ENCODE assay signal across 18 mouse cellular contexts in genomic region chr2:146920375-146921160, GRCm38 (mm10).
A peak's percentile ranks its signal among the peaks of the same experiment; 100 is the strongest.
DNase-seq lines count a peak whose midpoint lies in the region; ATAC-seq and TF ChIP-seq lines count a peak whose summit lies in the region.
"Had no signal": no experiment of that assay in that cellular context is flagged by ENCODE, and none has a peak within 500 bp of the region (broad histone marks: within the 10 kb centered on the region; RNA-seq: fewer than 3 reads in every experiment).

No protein-coding gene starts in this region.

- no peaks in the 10 kb centered on the region for H3K4me1 ChIP-seq in kidney, postnatal 0 days (replicated peaks; ENCODE audit: insufficient read depth, low read length)
- peaks cover 6% of the 10 kb centered on the region for H3K4me1 ChIP-seq in forebrain, embryonic 14.5 days (ENCODE audit: control insufficient read depth, insufficient read depth, low read length)
- peaks cover 12% of the 10 kb centered on the region for H3K4me1 ChIP-seq in midbrain, embryonic 14.5 days (ENCODE audit: control insufficient read depth, insufficient read depth, low read length)
- H3K4me1 ChIP-seq in stomach, postnatal 0 days (replicated peaks; ENCODE audit: control insufficient read depth, insufficient read depth): no peaks in the 10 kb centered on the region

- H3K4me3 ChIP-seq in kidney, postnatal 0 days (replicated peaks; ENCODE audit: low read depth, low read length): no peak overlapping the region
- no peak overlapping the region for H3K4me3 ChIP-seq in forebrain, embryonic 14.5 days (ENCODE audit: low read depth, low read length)
- no peak overlapping the region for H3K4me3 ChIP-seq in midbrain, embryonic 14.5 days (replicated peaks; ENCODE audit: low read depth, low read length)
- no peak overlapping the region for H3K4me3 ChIP-seq in stomach, postnatal 0 days (ENCODE audit: low read depth, low read length)
- H3K4me3 ChIP-seq: limb, embryonic 10.5 days; liver, embryonic 12.5 days; neural tube, embryonic 13.5 days had no signal

- no peak for TF ChIP-seq CTCF in kidney, postnatal 0 days (IDR thresholded peaks at IDR 0.05; ENCODE audit: low read depth)
- no peak for TF ChIP-seq CTCF in stomach, postnatal 0 days (IDR thresholded peaks at IDR 0.05; ENCODE audit: low read depth)

- H3K4me2 ChIP-seq in kidney, postnatal 0 days (ENCODE audit: low read length): no peak overlapping the region
- no peak overlapping the region for H3K4me2 ChIP-seq in forebrain, embryonic 14.5 days (ENCODE audit: low read length)
- H3K4me2 ChIP-seq in midbrain, embryonic 14.5 days (ENCODE audit: low read length): no peak overlapping the region
- no peak overlapping the region for H3K4me2 ChIP-seq in stomach, postnatal 0 days (replicated peaks; ENCODE audit: low read depth)
- H3K4me2 ChIP-seq: liver, embryonic 12.5 days; neural tube, embryonic 13.5 days had no signal

- WGBS in kidney, postnatal 0 days: 28% methylated on average over 8 of the region's 8 CpGs
- WGBS in forebrain, embryonic 14.5 days: 9% methylated on average over 8 of the region's 8 CpGs
- 6% methylated on average over 8 of the region's 8 CpGs for WGBS in midbrain, embryonic 14.5 days
- WGBS in stomach, postnatal 0 days: 41% methylated on average over 8 of the region's 8 CpGs

- TF ChIP-seq EP300 in stomach, postnatal 0 days (optimal IDR thresholded peaks at IDR 0.05): no peak

- H3K27me3 ChIP-seq in kidney, postnatal 0 days (ENCODE audit: insufficient read depth, low read length): no peaks in the 10 kb centered on the region
- no peaks in the 10 kb centered on the region for H3K27me3 ChIP-seq in forebrain, embryonic 14.5 days (replicated peaks; ENCODE audit: control insufficient read depth, insufficient read depth, low read length)
- peaks cover 10% of the 10 kb centered on the region; the same call in 1 of the 2 replicates for H3K27me3 ChIP-seq in midbrain, embryonic 14.5 days (ENCODE audit: control insufficient read depth, insufficient read depth, low read length)
- no peaks in the 10 kb centered on the region for H3K27me3 ChIP-seq in stomach, postnatal 0 days (ENCODE audit: control insufficient read depth, insufficient read depth, low read length)
- H3K27me3 ChIP-seq: liver, embryonic 12.5 days; neural tube, embryonic 13.5 days had no signal

- no peaks in the 10 kb centered on the region for H3K36me3 ChIP-seq in kidney, postnatal 0 days (ENCODE audit: insufficient read depth, low read length)
- no peaks in the 10 kb centered on the region for H3K36me3 ChIP-seq in forebrain, embryonic 14.5 days (ENCODE audit: control insufficient read depth, insufficient read depth, low read length)
- H3K36me3 ChIP-seq in midbrain, embryonic 14.5 days (ENCODE audit: control insufficient read depth, insufficient read depth, low read length): no peaks in the 10 kb centered on the region
- no peaks in the 10 kb centered on the region for H3K36me3 ChIP-seq in stomach, postnatal 0 days (ENCODE audit: control insufficient read depth, insufficient read depth, low read length)
- H3K36me3 ChIP-seq: limb, embryonic 10.5 days; liver, embryonic 12.5 days; neural tube, embryonic 13.5 days had no signal

- no peak overlapping the region for H3K9ac ChIP-seq in kidney, postnatal 0 days (ENCODE audit: low read depth, low read length)
- no peak overlapping the region for H3K9ac ChIP-seq in forebrain, embryonic 14.5 days (ENCODE audit: low read length)
- 0 out of 2 replicates have a peak overlapping the region, but pooled peaks have one; percentile 12 for H3K9ac ChIP-seq in midbrain, embryonic 14.5 days (replicated peaks; ENCODE audit: low read length)
- no peak overlapping the region for H3K9ac ChIP-seq in stomach, postnatal 0 days (ENCODE audit: low read length)
- H3K9ac ChIP-seq: liver, embryonic 12.5 days; neural tube, embryonic 13.5 days had no signal

- peak; percentile 7 for DNase-seq in kidney, postnatal 0 days (ENCODE audit: low spot score)
- DNase-seq in kidney, adult 11 months: no peak
- peak; percentile 72 for DNase-seq in embryo, embryonic 10.5 days (ENCODE audit: low spot score)
- peak; percentile 6 for DNase-seq in forebrain, embryonic 14.5 days (ENCODE audit: low spot score)
- peak; percentile 21 for DNase-seq in midbrain, embryonic 14.5 days
- DNase-seq in stomach, postnatal 0 days (ENCODE audit: low spot score): no peak
- DNase-seq in gastrocnemius, adult 18-20 months (ENCODE audit: low spot score): no peak
- DNase-seq in layer of hippocampus, postnatal 10 days (ENCODE audit: low spot score in 2 of 2): no peak
- DNase-seq: adrenal gland, adult 2 months; cerebellum, adult 8-10 months; kidney, postnatal 4 days; layer of hippocampus, postnatal 36 days had no signal

- no peak for ATAC-seq in kidney, postnatal 0 days (replicated peaks; ENCODE audit: low FRiP score, low read depth)
- ATAC-seq in forebrain, embryonic 14.5 days: 0 out of 2 replicates have a peak, but pooled peaks have one; percentile 37
- ATAC-seq in midbrain, embryonic 14.5 days (ENCODE audit: low FRiP score, low TSS enrichment): no peak; the same call in 1 of the 2 replicates
- ATAC-seq in stomach, postnatal 0 days (ENCODE audit: low FRiP score, low TSS enrichment): no peak
- ATAC-seq: intestine, postnatal 0 days; liver, embryonic 12.5 days; lung, postnatal 0 days had no signal

- H3K9me3 ChIP-seq in kidney, postnatal 0 days (replicated peaks; ENCODE audit: low read length): no peaks in the 10 kb centered on the region
- no peaks in the 10 kb centered on the region for H3K9me3 ChIP-seq in forebrain, embryonic 14.5 days (replicated peaks; ENCODE audit: control insufficient read depth, low read length)
- H3K9me3 ChIP-seq in midbrain, embryonic 14.5 days (ENCODE audit: control insufficient read depth, low read length): no peaks in the 10 kb centered on the region
- H3K9me3 ChIP-seq in stomach, postnatal 0 days (ENCODE audit: control insufficient read depth, low read length): no peaks in the 10 kb centered on the region
- H3K9me3 ChIP-seq: G1E; limb, embryonic 10.5 days; liver, embryonic 12.5 days; neural tube, embryonic 13.5 days had no signal

- H3K27ac ChIP-seq in kidney, postnatal 0 days: no peak overlapping the region
- H3K27ac ChIP-seq in forebrain, embryonic 14.5 days (ENCODE audit: low read depth, low read length): no peak overlapping the region
- 0 out of 2 replicates have a peak overlapping the region, but pooled peaks have one; percentile 13 for H3K27ac ChIP-seq in midbrain, embryonic 14.5 days (replicated peaks; ENCODE audit: low read depth, low read length)
- H3K27ac ChIP-seq in stomach, postnatal 0 days (replicated peaks): no peak overlapping the region
- H3K27ac ChIP-seq: limb, embryonic 10.5 days; liver, embryonic 12.5 days; neural tube, embryonic 13.5 days had no signal

Comparison
In these comparisons a context has a peak if more than half of its experiments do, and no peak if none do; other contexts are left out.
1. DNase-seq: peak in kidney, postnatal 0 days (single experiment), embryo, embryonic 10.5 days (single experiment), forebrain, embryonic 14.5 days (single experiment) and midbrain, embryonic 14.5 days (single experiment); none in kidney, adult 11 months (single experiment), stomach, postnatal 0 days (single experiment), gastrocnemius, adult 18-20 months (single experiment) and layer of hippocampus, postnatal 10 days (0 of 2).